Mouse (Mus musculus) liver, embryonic 14.5 days (tissue): ENCODE data around the gene Gm10964.

ENCODE experiments used
- CTCF ChIP-seq: IDR thresholded peaks from 2 replicates; pipeline ENCODE4 v1.5.1; 2016; ENCODE audit warnings: antibody characterized with exemption, low read depth, control low read depth
- EP300 ChIP-seq: IDR thresholded peaks from 2 replicates; pipeline ENCODE4 v1.6.1; 2016; ENCODE audit warnings: antibody characterized with exemption, low read depth

GRCm38 (mm10) chr3:103791230-103792110, 52.3 kb downstream of the Gm10964 start, which contains the start of gene Hipk1:
- TF ChIP-seq EP300 (peak; percentile 50), CTCF (no peak; the same call in 1 of the 2 replicates)
